Mouse (Mus musculus): ENCODE data around the gene Slc2a13.

Slc2a13 gene

GRCm38 (mm10) chr15:91573111-91573538 lies at the start of gene Slc2a13:
TSS of gene Slc2a13 (minus strand) at chr15:91573261.
- DNase-seq = peak; percentile 83 to 89

- DNase-seq = peak; percentile 56 to 64
Observed at GRCm38 (mm10) chr15:91616016-91616415, 43.0 kb upstream of the Slc2a13 start.

GRCm38 (mm10) chr15:91615532-91615931 lies 42.5 kb upstream of the Slc2a13 start:
- no peak for DNase-seq

- DNase-seq = no peak
Observed at GRCm38 (mm10) chr15:91613981-91614665, 41.1 kb upstream of the Slc2a13 start.

DNA sequence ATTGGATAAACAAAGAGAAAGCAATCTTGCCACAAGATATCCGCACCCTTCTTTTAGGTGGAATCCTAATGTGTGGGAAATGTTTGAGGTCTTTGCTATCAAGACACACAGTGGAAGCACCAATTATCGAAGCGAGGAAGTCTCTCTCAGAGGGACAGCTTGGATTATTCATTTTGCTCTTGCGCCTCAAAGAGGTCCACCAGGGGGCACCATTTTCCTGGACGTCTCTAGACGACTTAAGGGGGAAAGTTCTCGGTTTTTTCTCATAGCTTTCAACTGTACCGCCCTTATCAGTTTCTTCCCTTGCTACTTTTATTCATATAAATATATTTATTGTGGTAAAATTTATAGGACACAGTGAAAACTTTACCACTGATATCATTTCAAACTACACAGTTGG lies 36.7 kb upstream of the Slc2a13 start:
- peak; percentile 58 to 83 for DNase-seq

DNA sequence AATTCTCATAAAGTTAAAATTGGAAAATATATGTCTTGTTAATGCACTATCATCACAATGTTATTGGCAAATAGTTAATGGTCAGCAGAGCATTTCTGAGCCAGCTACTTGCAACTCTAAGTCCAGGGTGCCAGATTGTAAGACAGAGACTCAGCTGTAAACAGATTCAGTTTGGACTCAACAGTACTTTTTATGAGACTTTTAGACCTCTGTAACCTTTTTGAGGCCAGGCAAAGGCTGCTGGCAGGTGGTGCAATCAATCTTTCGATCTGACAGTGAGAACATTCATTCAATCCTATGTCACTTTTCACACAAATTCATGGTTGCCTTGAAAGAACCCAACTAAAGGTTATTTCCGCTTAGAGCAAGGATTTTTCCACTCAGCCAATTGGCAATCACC lies 35.8 kb upstream of the Slc2a13 start:
- DNase-seq = peak in 1 of 2 experiments; percentile 30

GRCm38 (mm10) chr15:91601197-91601596 lies 28.1 kb upstream of the Slc2a13 start:
- DNase-seq = no peak

DNA sequence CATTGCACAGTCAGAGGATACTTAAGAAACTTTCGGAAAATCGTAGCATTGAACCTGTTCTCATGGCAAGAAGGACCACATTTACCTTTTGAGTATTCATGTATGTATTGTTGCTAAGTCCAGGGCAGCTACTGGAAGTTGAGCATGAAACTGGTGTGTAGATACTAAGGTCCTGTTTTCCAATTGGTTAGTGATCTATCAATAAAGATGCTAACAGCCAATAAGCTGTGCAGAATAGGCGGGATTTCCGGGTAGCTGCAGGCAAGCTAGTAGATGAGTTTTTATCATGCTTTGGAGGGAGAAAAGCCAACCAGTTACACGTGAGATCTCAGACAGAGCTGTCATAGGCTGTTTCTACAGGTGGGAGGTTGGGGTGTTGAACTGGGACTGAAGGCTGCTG lies 24.2 kb upstream of the Slc2a13 start:
- no peak for DNase-seq

DNA sequence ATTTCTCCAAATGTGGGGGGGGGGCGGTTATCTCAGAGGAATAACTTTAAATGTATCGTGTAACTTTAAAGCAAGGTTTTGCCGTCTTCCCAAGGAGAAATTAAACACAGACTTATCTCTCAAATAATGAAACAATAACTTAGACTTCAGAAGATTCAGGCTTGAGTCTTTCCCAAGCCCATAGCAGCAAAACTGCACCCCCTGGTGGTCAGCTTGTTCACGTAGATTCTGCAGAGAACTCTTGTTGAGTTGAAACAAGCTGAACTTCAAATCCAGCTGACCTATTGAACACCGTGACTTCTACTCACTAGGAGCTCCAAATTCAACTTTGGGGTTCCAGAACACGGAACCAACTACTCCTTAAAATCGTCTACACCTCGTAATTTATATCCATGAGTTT lies 1.4 kb upstream of the Slc2a13 start:
- peak; percentile 57 to 87 for DNase-seq

DNA sequence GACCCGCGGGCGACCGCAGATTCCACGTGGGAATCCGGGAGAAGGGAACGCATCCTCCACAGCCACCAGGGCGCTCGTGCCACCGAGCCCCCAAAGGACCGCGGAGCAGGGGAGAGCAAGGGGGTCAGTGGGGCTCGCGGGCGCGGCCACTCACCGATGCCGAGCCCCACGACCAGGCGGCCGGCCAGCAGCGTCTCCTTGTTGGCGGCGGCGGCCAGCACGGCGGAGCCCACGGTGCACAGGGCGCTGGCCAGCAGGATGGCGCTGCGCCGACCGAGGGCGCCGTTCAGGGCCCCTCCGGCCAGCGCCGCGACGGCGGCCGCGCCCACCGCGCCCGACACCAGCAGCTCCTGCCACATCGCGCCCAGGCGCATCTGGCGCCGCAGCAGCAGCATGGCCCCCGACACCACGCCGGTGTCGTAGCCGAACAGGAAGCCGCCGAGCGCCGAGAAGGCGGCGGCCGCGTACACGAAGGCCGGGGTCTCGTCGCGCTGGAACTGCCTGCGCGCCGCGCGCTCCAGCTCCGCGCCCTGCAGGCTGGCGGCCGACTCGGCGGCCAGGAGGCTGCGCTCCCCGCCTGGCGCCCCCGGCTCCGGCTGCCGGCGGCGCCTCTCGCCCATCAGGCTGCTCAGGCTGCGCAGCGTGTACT lies 516 bp downstream of the Slc2a13 start:
- DNase-seq = peak in 1 of 2 experiments; percentile 7

DNA sequence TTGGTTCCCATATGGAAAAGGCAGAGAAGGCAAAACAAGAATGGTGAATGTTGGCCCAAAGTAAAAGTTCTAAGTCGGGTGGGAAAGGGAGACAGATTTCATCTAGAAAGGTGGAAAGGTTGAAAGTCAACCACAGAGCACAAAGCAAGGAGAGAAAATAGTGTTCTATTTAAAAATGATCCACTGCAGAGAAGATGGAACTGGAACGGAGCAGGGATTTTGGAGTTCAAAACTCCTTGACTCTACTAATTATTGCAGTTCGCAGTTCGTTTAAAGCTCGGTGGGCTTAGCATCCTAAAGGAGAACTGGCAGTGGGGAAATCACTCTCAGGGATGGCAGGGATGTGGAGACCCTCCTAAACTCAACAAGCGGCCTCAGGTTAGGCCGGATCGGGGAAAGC lies 1.1 kb downstream of the Slc2a13 start:
- DNase-seq = no peak

DNA sequence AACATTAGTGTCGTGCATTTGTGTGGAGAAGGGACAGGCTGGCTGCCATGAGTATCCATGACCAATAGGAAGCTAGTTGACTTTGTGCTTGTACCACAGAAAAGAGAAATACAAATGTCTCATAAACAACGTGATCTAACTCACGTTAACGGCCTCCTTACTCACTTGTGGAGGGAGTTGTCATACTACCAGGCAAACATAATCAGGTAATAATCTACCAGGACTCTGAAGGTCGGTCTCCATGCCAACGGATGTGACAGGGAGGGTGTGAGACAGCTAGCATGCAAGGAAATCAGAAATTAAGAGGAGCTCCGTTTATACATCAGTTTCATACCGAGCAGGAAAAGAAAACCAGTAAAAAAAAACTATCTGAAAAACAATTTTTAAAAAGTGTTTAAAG lies 6.3 kb downstream of the Slc2a13 start:
- no peak for DNase-seq

DNA sequence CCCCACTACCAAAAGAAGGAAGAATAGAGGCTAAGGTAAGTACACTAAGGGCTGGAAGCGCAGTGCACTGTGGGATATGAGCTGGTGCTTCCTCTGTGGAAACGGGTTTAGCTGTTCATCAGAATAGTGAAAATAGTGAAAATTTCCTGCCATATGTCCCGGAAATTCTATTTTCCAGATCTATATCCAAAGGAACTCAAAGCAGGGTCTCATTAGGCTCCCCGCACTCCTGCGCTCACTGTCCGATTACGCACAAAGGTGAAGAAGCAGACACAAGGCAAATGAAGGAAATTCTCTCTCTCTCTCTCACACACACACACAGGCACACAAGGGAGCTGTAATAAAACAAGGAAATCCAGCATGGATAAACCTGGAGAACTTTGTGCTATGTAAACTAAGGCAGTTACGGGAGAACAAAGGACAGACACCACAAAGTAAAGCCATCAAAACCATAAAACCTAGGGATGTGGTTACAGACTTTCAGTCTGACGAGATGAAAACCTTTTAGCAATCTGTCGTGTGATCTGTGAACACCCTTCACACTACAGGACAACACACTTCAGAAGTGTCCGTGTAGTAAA lies 7.9 kb downstream of the Slc2a13 start:
- no peak for DNase-seq

- DNase-seq = no peak
Observed at GRCm38 (mm10) chr15:91561728-91562127, 11.3 kb downstream of the Slc2a13 start.

- no peak for DNase-seq
Observed at GRCm38 (mm10) chr15:91555336-91555736, 17.7 kb downstream of the Slc2a13 start.

DNA sequence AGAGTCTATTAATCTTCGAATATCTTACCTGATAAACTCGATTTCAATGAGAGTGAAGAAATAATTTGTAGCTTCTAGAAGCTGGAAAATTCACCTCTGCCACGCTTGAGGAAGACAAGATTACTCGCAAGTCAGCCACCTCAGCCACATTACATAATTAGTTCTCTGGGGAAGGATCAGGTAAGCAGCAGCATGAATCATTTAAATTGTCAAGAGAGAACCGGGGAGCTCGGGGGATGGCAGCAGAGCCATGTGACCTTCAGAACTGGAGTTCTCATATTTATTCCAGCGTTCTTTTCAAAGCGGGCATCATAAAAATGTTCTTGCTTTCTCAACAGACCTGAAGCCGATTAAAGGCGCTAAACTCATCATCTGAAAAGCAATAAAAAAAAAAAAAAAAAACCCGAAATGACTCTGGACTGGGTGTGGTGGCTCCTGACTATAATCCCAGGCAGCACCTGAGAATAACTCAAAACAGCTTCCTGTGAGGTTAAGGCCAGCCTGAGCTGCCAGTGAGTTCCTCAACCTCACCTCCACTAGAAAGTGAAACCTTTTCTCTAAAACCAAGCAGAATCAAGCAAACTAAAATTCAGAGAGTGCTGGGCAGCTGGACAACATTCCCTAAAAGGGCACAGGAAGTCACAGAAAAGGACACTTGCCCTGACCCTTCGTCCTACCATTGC lies 24.3 kb downstream of the Slc2a13 start:
- DNase-seq = no peak

DNA sequence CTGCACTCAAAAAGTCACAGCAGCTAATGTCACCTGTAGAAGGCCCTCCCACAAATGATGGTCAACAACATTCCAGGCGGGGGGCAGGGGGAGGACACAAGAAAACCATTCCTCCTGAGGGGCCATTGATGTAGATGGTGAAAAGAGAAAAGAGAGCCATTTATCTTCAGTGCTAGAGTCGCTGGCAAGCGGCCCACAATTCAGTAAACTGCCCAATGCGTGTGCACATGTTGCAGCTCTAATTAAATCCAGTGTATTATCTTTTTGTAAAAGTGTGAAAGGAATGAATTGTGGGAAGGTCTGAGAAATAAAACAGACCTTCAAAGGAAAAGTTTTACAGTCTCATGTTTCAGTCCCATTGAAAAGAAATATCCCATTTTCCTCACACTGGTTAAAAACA lies 28.5 kb downstream of the Slc2a13 start:
- no peak for DNase-seq

DNA sequence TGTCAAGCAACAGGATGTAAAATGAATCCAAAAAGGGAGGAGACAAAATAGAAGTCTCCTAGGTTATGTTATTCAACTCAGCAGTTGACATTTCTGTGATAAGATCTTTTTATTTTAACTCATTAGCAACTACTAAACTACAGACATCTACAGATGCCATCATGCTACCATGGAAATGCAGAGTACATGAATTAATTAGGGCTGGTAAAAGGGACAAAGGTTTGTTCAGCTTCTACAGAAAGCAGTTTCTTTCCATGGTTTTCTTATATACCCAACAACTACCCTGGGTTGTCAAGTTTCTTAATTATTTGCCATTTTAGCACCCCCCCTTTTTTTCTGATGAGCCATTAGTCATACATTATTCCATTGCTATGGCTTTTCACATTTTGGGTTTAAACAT lies 34.6 kb downstream of the Slc2a13 start:
- DNase-seq = no peak

DNA sequence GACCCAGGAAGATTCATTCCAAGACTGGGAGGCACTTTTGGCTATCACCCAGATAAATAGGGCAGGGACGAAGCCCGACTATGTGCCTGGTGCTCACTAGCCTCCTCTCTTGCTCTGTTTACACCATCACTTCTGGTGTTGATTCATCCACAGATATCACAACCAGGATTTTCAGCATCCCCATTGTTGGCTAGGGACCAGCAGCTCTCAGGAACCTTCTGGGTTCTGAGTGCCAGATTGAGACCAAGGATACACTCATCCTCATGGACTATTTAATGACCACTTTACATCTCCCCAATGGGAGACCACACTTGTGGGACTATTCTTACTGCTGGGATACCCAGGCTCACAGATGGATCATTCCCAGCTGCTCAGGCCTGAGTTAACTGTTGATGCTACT lies 46.2 kb downstream of the Slc2a13 start:
- DNase-seq = no peak

DNA sequence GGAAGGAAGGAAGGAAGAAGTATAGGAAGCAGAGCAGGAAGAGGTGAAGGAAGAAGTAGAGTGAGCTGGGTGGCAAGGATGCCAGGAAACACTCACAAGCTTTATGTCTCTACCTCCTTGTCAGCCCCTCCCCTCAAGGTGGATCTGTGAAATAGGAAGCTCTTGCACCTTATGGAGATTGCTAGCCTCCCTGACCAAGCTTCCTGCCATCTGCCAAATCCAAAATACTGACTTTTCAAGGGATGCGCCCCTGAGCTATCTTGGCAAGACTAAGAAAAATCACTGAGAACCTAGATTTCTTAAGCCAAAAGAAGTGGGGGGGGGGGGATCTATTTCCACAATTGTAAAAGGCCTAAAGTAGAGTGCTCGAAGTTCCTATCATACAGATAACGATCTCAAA lies 46.9 kb downstream of the Slc2a13 start:
- no peak for DNase-seq

DNA sequence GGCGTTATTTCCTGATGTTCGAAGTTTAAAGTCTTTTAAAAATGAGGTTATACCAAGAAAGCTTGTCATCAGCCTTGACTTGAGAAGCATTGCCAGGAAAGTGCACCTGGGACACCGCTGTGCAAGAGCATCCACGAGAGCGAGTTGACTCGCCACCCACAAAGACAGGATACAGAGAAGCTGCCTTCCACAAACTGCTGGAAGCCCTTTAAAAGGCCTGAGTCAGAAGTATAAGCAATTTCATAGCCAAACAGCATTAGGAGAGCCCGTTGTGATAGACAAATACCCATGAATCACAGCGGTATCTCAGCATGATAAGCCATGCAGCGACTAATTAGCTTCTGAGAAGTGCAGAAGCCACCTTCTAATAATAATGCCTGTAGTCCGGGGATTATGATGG lies 48.6 kb downstream of the Slc2a13 start:
- no peak for DNase-seq

- DNase-seq = no peak
Observed at GRCm38 (mm10) chr15:91503291-91503690, 69.8 kb downstream of the Slc2a13 start.

DNA sequence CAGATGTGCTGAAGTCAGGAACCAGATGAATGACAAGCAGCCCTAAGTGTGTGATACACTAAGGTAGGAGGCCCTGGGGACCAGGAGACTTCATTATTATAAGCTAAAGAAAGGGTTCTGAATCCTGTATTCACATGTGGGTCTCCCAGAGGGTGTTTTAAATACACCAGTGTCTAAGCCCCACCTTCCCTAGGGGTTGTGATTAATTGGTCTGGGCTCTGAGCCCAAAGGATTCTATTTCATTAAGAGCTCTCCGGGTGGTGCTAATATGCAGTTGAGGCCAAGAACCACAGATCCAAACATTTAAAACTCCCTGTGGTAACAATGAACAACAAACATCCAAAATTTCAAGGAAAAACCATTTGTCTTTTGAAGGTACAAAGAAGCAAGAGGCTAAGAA lies 70.4 kb downstream of the Slc2a13 start:
- DNase-seq = no peak

DNA sequence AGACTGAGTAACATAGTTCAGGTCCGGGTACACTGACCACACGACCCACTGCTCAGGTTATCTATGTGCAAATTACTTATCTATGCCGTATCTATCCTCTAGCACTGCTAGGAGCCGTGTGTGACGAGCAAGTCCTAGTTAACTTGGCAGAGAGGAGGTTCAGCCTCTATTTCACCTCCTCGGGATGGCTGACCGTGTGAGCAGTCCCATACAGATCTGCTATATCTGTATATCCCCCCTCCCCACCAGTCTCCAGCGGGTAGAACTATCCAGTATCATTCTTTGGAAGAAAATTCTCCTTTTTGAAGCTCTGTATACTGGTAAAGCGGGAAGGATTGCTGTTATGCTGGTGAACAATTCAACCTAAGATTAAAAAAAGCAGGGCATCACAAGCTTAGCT lies 70.8 kb downstream of the Slc2a13 start:
- no peak for DNase-seq

Data from kidney, adult 8-10 months (tissue).